Mouse (Mus musculus) heart, embryonic 10.5 days (tissue): ENCODE data around the gene Gm5741. TPM values are rescaled to one million over a fixed set of nuclear protein-coding genes. Genes with fewer than 3 reads are reported as not detected.
A peak's percentile ranks its signal among the peaks of the same experiment; 100 is the strongest.
"Not testable (repeated sequence)": the region's sequence is repeated elsewhere in the genome, so short reads cannot be mapped to it uniquely, and the experiment has no call there.

ENCODE experiments used
- DNase-seq: peaks from one replicate; pipeline ENCODE4 v3.0.0-alpha.2; 2017; ENCODE audit warnings: low spot score
- H3K27ac ChIP-seq: fragments of 300-500 bp; sonication (generic); 2 replicates; pipeline ENCODE4 v1.5.1; 2016; ENCODE audit warnings: mild to moderate bottlenecking
- H3K27me3 ChIP-seq: fragments of 300-500 bp; sonication (generic); 2 replicates; pipeline ENCODE4 v1.6.1; 2016; ENCODE audit warnings: mild to moderate bottlenecking; ENCODE audit not compliant: poor library complexity, insufficient read depth, severe bottlenecking
- H3K36me3 ChIP-seq: fragments of 300-500 bp; sonication (generic); 2 replicates; pipeline ENCODE4 v1.6.1; 2016; ENCODE audit warnings: mild to moderate bottlenecking, moderate library complexity
- H3K4me1 ChIP-seq: fragments of 300-500 bp; sonication (generic); 2 replicates; pipeline ENCODE4 v1.6.1; 2016; ENCODE audit warnings: mild to moderate bottlenecking
- H3K4me3 ChIP-seq: fragments of 300-500 bp; sonication (generic); 2 replicates; pipeline ENCODE4 v1.5.1; 2016; ENCODE audit warnings: mild to moderate bottlenecking, moderate library complexity
- H3K9me3 ChIP-seq: fragments of 300-500 bp; sonication (generic); 2 replicates; pipeline ENCODE4 v1.6.1; 2016; ENCODE audit warnings: mild to moderate bottlenecking, moderate library complexity
- WGBS: fragments of 180-500 bp; shearing (Covaris S2); methylation state at CpG from one replicate; pipeline ENCODE4 v1.1.7; 2016; 5-methylcytosine and 5-hydroxymethylcytosine counted together
- polyA plus RNA-seq: library from polyadenylated mRNA; unstranded; fragments of >200 nt; fragmentation: Nextera tagmentation; extraction: Ambion mirVana; gene quantifications from 2 replicates; pipeline ENCODE4 v1.2.1, GENCODE M21; 2016

The Gm5741 gene
- polyA plus RNA-seq, 1 experiment from 2014 or later = 0.51 TPM

DNA sequence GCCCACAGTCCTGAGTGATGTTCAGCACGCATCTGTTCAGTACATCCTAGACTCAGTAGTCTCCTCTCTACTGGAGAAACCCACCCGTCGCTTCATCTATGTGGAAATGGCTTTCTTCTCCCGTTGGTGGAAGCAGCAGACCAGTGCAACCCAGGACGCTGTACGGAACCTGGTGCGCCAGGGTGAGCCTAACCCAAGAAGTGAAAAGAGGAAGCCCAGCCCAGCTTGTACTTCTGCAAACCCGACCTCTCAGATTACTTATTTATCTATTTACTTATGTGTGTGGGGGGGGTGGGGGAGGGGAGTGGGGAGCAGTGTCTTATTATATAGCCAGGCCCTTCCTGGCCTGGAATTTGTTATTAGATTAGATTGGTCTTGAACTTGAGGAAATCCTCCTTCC, 16.9 kb upstream of the Gm5741 start:
- no peak overlapping the region for H3K27ac ChIP-seq
- whole genome bisulfite sequencing = 87% methylated on average over 8 of the region's 8 CpGs
- H3K4me1 ChIP-seq = peaks cover 26% of the 10 kb centered on the region
- H3K4me3 ChIP-seq = no peak overlapping the region
- no peak for DNase-seq
- peaks cover 31% of the 10 kb centered on the region for H3K36me3 ChIP-seq
- no peaks in the 10 kb centered on the region for H3K9me3 ChIP-seq
- H3K27me3 ChIP-seq = no peaks in the 10 kb centered on the region

DNA sequence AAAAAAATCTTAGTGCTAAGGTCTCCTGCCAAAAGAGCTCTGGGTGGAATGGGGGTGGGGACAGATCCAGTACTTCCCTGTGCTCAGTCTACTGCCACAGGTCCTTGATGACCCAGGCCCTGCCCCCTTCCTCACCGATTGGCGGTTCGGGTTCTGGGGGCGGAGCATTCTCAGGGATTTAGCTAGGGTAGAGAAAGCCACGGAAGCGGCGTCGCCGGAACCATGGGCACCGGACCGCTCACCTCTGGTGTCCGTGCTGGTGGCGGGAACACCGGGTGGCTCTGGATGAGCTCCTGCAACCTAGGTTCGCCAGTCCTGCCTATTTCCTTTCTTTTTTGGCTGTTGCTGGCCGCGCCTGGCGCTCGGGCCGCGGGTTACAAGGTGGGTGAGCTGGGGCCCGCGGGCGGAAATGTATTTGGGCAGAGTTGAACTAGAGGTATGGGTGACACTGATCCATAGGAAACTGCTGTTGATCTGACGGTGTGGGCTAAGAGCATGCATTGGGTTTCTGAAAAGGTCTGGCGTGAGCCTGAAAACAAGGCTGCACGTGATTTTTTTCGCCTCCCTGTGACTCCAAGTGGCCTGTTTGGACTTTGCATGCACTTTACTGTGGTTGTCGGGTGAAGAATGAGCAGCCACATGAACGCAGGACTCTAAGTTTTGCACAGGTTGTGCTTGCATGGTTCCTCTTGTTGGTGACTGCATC, 15.5 kb upstream of the Gm5741 start, which contains the start of gene Man2b1:
TSS of gene Man2b1 (plus strand) at position 163 of the 706 bp plus-strand sequence.
- Histone ChIP-seq H3K4me1 (peaks cover 36% of the 10 kb centered on the region), H3K27ac (peak within 1 kb of the TSS; percentile 78), H3K36me3 (peaks cover 31% of the 10 kb centered on the region), H3K4me3 (peak within 1 kb of the TSS; percentile 72), H3K9me3 (no peaks in the 10 kb centered on the region), H3K27me3 (no peaks in the 10 kb centered on the region)
- WGBS = 1% methylated on average over 30 of the region's 30 CpGs
- DNase-seq = peak; percentile 94

DNA sequence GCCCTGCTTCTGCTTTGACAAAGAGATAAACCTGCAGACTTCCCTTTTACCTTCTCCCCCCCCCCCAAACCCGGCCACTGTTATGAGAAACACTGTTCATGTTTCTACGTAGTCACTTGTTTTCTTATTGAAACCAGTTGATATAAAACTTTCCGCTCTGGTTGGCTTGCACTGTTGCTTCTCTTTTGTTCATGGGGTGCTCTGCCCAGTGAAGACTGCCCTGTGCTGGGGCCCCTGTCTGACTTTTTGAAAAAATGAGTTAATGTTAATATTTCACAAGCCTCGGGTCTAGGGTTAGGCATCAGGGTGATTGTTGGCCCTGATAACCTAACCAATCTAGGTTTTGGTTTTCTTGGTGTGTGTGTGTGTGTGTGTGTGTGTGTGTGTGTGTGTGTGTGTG, 14.4 kb upstream of the Gm5741 start:
- H3K27me3 ChIP-seq, H3K4me3 ChIP-seq, DNase-seq, H3K9me3 ChIP-seq, H3K27ac ChIP-seq: not testable (repeated sequence)
- Histone ChIP-seq H3K36me3 (peaks cover 30% of the 10 kb centered on the region), H3K4me1 (peaks cover 36% of the 10 kb centered on the region)
- WGBS = 82% methylated on average over 4 of the region's 4 CpGs

DNA sequence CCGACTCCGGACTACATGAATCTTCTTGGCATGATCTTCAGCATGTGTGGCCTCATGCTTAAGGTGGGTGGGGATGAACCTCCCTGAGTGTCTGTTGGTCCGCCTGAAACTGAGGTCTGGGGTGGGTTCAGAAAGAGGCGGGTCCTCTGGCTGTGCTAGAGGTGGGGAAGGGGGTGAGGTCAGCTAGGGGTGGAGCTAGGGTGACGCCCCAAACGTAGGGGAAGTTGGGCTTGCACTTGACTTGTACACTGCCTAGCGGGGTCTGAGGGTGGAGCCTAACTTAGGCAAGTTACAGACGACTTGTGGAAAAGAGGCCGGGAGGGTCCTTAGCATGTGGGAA, 13.4 kb upstream of the Gm5741 start, which contains the start of gene Wdr83:
TSS of gene Wdr83 (minus strand) at position 91 of the 340 bp plus-strand sequence.
- H3K27me3 ChIP-seq = no peaks in the 10 kb centered on the region
- DNase-seq = peak; percentile 92
- H3K27ac ChIP-seq = peak within 1 kb of the TSS; percentile 86
- peaks cover 32% of the 10 kb centered on the region for H3K36me3 ChIP-seq
- peak within 1 kb of the TSS; percentile 90 for H3K4me3 ChIP-seq
- WGBS = 3% methylated on average over 9 of the region's 9 CpGs
- H3K4me1 ChIP-seq = peaks cover 36% of the 10 kb centered on the region
- no peaks in the 10 kb centered on the region for H3K9me3 ChIP-seq

DNA sequence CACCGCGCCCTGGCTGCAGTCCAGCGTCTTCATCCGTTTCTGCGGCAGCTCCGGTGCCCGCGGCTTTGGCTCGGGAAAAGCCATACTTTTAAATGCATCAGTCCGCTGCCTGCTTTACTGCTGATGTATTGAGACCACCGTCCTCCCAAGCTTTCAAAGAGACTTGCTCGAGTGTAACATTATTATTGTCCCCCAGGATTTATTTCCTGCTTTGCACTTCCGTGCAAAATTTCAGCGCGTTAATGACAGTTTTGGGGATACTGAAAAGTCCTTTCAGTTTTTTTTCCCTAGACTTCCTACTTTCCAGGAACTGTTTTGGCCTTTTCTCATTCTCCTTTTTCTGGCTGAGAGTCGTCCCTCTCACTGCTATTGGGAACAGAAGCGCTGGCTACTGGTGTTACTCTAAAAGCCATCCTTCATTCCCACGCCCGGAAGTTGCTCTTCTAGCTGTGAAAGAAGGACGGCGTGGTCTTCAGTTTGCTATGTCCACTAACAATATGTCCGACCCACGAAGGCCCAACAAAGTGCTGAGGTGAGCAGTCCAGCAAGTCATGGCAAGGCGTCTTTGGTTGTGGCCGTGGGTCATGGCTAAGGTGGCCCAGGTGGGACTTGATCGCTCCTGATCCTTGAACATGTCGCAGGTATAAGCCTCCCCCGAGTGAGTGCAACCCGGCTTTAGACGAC, 12.9 kb upstream of the Gm5741 start, which contains the start of gene Wdr83os:
TSS of gene Wdr83os (plus strand) at position 209 of the 684 bp plus-strand sequence.
- Histone ChIP-seq H3K4me3 (peak within 1 kb of the TSS; percentile 90), H3K27ac (peak within 1 kb of the TSS; percentile 86)

DNA sequence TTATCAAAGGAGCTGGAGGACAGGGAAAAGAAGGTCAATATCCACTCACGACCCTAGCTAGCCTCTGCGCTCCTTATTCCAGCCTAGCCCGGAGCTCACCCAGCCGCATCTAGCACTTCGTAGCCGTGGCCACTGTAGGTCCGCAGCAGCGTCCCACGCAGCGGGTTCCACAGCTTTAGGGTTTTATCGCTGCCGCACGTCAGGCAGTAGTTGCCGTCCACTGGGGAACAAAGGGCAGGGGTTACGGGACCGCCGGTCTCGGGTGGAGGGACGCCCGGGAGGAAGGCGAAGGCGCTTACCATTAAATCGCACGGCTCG, 12.4 kb upstream of the Gm5741 start:
- Histone ChIP-seq H3K4me3 (peak overlapping the region; percentile 90), H3K9me3 (no peaks in the 10 kb centered on the region), H3K27ac (peak overlapping the region; percentile 86), H3K36me3 (peaks cover 35% of the 10 kb centered on the region), H3K4me1 (peaks cover 43% of the 10 kb centered on the region), H3K27me3 (no peaks in the 10 kb centered on the region)
- DNase-seq = peak; percentile 77
- 1% methylated on average over 25 of the region's 25 CpGs for WGBS

More for the DNA sequence above, 12.9 kb upstream of the Gm5741 start, which contains the start of gene Wdr83os:
- Histone ChIP-seq H3K4me1 (peaks cover 41% of the 10 kb centered on the region), H3K27me3 (no peaks in the 10 kb centered on the region), H3K9me3 (no peaks in the 10 kb centered on the region), H3K36me3 (peaks cover 35% of the 10 kb centered on the region)
- under 1% methylated on average over 30 of the region's 30 CpGs for WGBS
- DNase-seq = peak; percentile 88

DNA sequence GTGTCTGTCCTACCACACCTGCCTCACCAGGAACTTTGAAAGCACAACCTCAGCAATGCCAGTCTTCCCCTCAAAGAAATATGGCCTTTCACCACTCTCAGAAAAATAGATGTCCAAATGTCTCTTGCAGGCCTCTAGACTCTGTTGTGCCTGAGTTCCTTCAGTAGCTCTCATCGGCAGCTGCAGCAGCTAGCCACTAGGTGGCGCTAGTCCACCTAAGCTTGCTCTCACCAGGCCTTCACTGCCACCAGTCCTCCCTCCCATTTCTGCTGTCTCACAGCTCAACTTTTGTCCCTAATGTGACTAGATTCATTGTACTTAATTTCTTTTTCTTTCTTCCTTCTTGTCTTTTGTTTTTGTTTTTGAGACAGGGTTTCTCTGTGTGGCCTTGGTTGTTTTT, 9.2 kb upstream of the Gm5741 start:
- Histone ChIP-seq H3K4me3 (no peak overlapping the region), H3K4me1 (peaks cover 44% of the 10 kb centered on the region), H3K36me3 (peaks cover 58% of the 10 kb centered on the region), H3K9me3 (no peaks in the 10 kb centered on the region), H3K27me3 (no peaks in the 10 kb centered on the region), H3K27ac (no peak overlapping the region; the same call in 1 of the 2 replicates)
- 0% methylated on average over 2 of the region's 2 CpGs for WGBS
- peak; percentile 91 for DNase-seq

DNA sequence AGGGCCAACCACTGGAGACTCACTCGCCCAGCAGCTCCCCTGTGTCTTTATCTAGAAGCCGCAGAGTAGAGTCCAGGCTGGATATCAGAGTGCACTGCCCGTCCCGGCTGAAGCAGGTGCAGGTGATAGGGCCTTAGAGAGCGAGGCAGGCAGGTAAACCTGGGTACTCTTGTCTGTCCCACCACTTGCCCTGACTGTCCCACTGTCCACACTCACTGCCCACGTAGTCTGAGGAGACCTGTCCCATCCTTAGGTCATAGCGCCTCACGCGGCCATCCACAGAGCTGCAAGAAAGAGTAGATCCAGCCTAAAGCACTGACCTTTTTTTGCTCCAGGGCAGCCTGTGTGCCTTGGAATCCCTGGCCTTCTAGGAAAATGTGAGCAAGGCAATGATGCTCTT, 8.2 kb upstream of the Gm5741 start:
- Histone ChIP-seq H3K36me3 (peaks cover 58% of the 10 kb centered on the region), H3K9me3 (no peaks in the 10 kb centered on the region), H3K27ac (no peak overlapping the region), H3K27me3 (no peaks in the 10 kb centered on the region), H3K4me3 (peak overlapping the region; percentile 22; the same call in 1 of the 2 replicates), H3K4me1 (peaks cover 37% of the 10 kb centered on the region)
- 73% methylated on average over 9 of the region's 9 CpGs for WGBS
- peak; percentile 82 for DNase-seq

DNA sequence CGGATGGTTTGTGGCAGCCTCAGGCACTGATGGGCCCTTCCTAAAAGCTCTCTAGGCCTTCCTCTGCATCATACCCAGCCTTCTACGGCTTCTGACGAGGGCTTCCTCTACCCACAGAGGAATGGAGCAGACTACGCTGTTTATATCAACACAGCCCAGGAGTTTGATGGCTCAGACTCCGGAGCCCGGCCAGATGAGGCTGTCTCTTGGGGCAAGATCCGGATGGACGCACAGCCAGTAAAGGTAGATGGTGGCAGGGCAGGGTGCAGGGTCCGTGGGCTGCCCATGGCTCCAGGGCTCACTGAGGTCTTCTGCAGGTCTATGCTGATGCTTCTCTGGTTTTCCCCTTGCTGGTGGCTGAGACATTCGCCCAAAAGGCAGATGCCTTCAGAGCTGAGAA, 6.8 kb upstream of the Gm5741 start:
- Histone ChIP-seq H3K27ac (no peak overlapping the region), H3K9me3 (no peaks in the 10 kb centered on the region), H3K4me3 (no peak overlapping the region), H3K4me1 (peaks cover 35% of the 10 kb centered on the region), H3K27me3 (no peaks in the 10 kb centered on the region), H3K36me3 (peaks cover 58% of the 10 kb centered on the region)
- DNase-seq = no peak
- 92% methylated on average over 10 of the region's 10 CpGs for WGBS

DNA sequence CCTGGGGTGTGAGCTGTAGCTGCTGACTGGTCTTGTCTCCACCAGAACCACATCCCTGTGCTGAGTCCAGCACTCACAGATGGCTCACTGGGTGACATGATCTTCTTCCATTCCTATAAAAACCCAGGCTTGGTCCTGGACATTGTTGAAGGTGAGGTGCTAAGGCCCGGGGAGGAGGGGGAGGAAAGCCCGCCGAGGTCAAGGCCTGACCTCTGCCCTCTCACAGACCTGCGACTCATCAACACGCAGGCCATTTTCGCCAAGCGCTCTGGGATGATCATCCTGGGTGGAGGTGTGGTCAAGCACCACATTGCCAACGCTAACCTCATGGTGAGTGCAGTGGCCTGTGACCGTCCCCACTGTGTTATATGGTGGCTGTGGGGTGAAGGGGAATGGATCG, 6.4 kb upstream of the Gm5741 start:
- Histone ChIP-seq H3K27me3 (no peaks in the 10 kb centered on the region), H3K9me3 (no peaks in the 10 kb centered on the region), H3K36me3 (peaks cover 55% of the 10 kb centered on the region), H3K4me1 (peaks cover 30% of the 10 kb centered on the region), H3K27ac (no peak overlapping the region), H3K4me3 (no peak overlapping the region)
- 86% methylated on average over 10 of the region's 10 CpGs for WGBS
- no peak for DNase-seq

DNA sequence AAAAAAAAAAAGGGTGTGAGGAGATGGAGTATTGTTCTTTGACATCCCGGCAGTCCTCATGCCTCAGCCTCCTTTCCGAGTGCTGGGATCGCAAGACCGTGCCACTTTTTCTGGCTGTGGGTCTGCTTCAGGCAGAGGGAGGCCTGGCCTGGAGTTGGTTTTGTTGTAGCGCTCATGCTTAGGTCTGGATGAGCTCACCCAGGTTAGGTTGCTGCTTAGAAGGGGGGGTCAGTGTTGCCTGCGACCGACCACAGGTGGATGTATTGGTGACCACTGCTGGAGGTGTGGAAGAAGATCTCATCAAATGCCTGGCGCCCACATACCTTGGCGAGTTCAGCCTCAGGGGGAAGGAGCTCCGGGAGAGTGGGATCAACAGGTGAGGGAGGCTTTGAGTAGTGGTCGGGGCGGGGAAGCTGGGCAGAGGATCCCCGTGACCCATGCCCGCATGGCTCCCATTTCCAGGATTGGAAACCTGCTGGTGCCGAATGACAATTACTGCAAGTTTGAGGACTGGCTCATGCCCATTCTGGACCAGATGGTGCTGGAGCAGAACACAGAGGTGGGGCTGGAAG, 5.3 kb upstream of the Gm5741 start:
- no peak overlapping the region for H3K4me3 ChIP-seq
- H3K4me1 ChIP-seq = peaks cover 25% of the 10 kb centered on the region
- peak; percentile 69 for DNase-seq
- no peaks in the 10 kb centered on the region for H3K27me3 ChIP-seq
- H3K27ac ChIP-seq = no peak overlapping the region
- WGBS = 90% methylated on average over 15 of the region's 15 CpGs
- no peaks in the 10 kb centered on the region for H3K9me3 ChIP-seq
- peaks cover 47% of the 10 kb centered on the region for H3K36me3 ChIP-seq

DNA sequence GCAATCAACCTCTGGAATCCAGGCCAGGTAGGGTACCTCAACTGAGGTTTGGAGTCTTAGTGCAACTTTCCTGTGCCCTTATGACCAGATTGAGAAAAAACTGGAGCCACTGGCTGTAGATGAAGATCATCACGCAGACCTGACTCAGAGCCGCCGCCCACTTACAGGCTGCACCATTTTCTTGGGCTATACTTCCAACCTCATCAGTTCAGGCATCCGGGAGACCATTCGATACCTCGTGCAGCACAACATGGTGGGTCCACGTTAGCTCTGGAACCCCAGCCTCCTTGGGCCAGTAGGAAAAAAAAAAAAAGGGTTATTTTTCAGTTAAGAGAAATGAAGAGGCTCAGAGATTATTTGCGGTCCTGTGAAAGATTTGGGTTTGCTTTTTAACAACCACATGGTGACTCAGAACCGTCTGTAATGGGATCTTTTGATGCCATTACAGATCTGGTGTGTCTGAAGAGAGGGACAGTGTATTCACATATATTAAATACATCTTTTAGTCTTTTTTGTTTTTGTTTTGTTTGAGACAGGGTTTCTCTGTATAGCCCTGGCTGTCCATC, 4.7 kb upstream of the Gm5741 start:
- H3K36me3 ChIP-seq = peaks cover 43% of the 10 kb centered on the region
- no peak for DNase-seq
- peaks cover 25% of the 10 kb centered on the region for H3K4me1 ChIP-seq
- no peaks in the 10 kb centered on the region for H3K27me3 ChIP-seq
- peak overlapping the region; percentile 96 for H3K4me3 ChIP-seq
- 39% methylated on average over 9 of the region's 9 CpGs for WGBS
- H3K27ac ChIP-seq = peak overlapping the region; percentile 97
- no peaks in the 10 kb centered on the region for H3K9me3 ChIP-seq
